Mouse (Mus musculus) lung, postnatal 0 days (tissue): ENCODE data around the gene Ephx1. TPM values are rescaled to one million over a fixed set of nuclear protein-coding genes. Genes with fewer than 3 reads are reported as not detected.
"Not testable (repeated sequence)": the region's sequence is repeated elsewhere in the genome, so short reads cannot be mapped to it uniquely, and the experiment has no call there.

Experiments used
- ATAC-seq: fragments of 200-750 bp; cut with Nextera tagmentation; 2 replicates; pipeline ENCODE4 v1.8.0; 2017; ENCODE audit warnings: moderate library complexity
- DNase-seq: peaks from one replicate; pipeline ENCODE4 v3.0.0-alpha.2; 2016; ENCODE audit warnings: low spot score
- H3K27ac ChIP-seq: fragments of 300-500 bp; sonication (generic); 2 replicates; pipeline ENCODE4 v1.5.1; 2014; ENCODE audit warnings: antibody characterized with exemption, mild to moderate bottlenecking, low read length, mixed read lengths
- H3K27me3 ChIP-seq: fragments of 300-500 bp; sonication (generic); replicated peaks from 2 replicates; pipeline ENCODE4 v1.6.1; 2014; ENCODE audit warnings: low read length, mixed read lengths; ENCODE audit not compliant: insufficient read depth
- H3K36me3 ChIP-seq: fragments of 300-500 bp; sonication (generic); 2 replicates; pipeline ENCODE4 v1.6.1; 2014; ENCODE audit warnings: low read length, mixed read lengths; ENCODE audit not compliant: insufficient read depth
- H3K4me1 ChIP-seq: fragments of 300-500 bp; sonication (generic); 2 replicates; pipeline ENCODE4 v1.6.1; 2014; ENCODE audit warnings: antibody characterized with exemption, low read depth, low read length, mixed read lengths; ENCODE audit not compliant: insufficient read depth
- H3K4me2 ChIP-seq: fragments of 300-500 bp; sonication (generic); replicated peaks from 2 replicates; pipeline ENCODE4 v1.6.1; 2014; ENCODE audit warnings: low read depth, mild to moderate bottlenecking, low read length, moderate library complexity, mixed read lengths
- H3K4me3 ChIP-seq: fragments of 300-500 bp; sonication (generic); 2 replicates; pipeline ENCODE4 v1.5.1; 2014; ENCODE audit warnings: low read depth, low read length
- H3K9ac ChIP-seq: fragments of 300-500 bp; sonication (generic); replicated peaks from 2 replicates; pipeline ENCODE4 v1.6.1; 2014; ENCODE audit warnings: low read depth, mild to moderate bottlenecking
- H3K9me3 ChIP-seq: fragments of 300-500 bp; sonication (generic); 2 replicates; pipeline ENCODE4 v1.6.1; 2016; ENCODE audit warnings: low read length, mixed read lengths
- CTCF ChIP-seq: IDR thresholded peaks from 2 replicates; pipeline ENCODE4 v1.5.1; 2016; ENCODE audit warnings: antibody characterized with exemption, mild to moderate bottlenecking
- EP300 ChIP-seq: IDR thresholded peaks from 2 replicates; pipeline ENCODE4 v1.6.1; 2016; ENCODE audit warnings: antibody characterized with exemption, mild to moderate bottlenecking, control low read depth
- WGBS: fragments of 180-500 bp; shearing (Covaris S2); extraction: QIAGEN DNeasy Blood & Tissue Kit; methylation state at CpG from one replicate; pipeline ENCODE4 v1.1.7; 2014; 5-methylcytosine and 5-hydroxymethylcytosine counted together
- polyA plus RNA-seq: library from polyadenylated mRNA; unstranded; fragments of >200 nt; fragmentation: Nextera tagmentation; extraction: Ambion mirVana; gene quantifications from 2 replicates; pipeline ENCODE4 v1.2.1, GENCODE M21; 2015

The Ephx1 gene
- polyA plus RNA-seq, 1 experiment from 2014 or later, result 29.4 TPM

- Histone ChIP-seq H3K27ac (no peak overlapping the region), H3K27me3 (no peaks in the 10 kb centered on the region), H3K4me2 (no peak overlapping the region), H3K9ac (no peak overlapping the region), H3K36me3 (no peaks in the 10 kb centered on the region), H3K4me3 (no peak overlapping the region), H3K4me1 (no peaks in the 10 kb centered on the region), H3K9me3 (no peaks in the 10 kb centered on the region)
- DNase-seq (no peak), ATAC-seq (no peak)
- 71% methylated on average over 3 of the region's 3 CpGs for WGBS
- TF ChIP-seq CTCF, result no peak
- TF ChIP-seq EP300, result no peak
Observed at GRCm38 (mm10) chr1:181001217-181001616, 19.5 kb downstream of the Ephx1 start.

GRCm38 (mm10) chr1:181000501-181001092 is 20.1 kb downstream of the Ephx1 start:
- ATAC-seq, result no peak
- no peak for DNase-seq

GRCm38 (mm10) chr1:180992142-180992541 is 28.6 kb downstream of the Ephx1 start:
- H3K4me1 ChIP-seq, result no peaks in the 10 kb centered on the region
- no peaks in the 10 kb centered on the region for H3K9me3 ChIP-seq
- H3K36me3 ChIP-seq, result no peaks in the 10 kb centered on the region
- WGBS, result 41% methylated on average over 3 of the region's 3 CpGs
- TF ChIP-seq CTCF (peak; percentile 83), EP300 (no peak)
- H3K4me3 ChIP-seq, result no peak overlapping the region
- peak; percentile 72 for DNase-seq
- peak; percentile 40; the same call in 1 of the 2 replicates for ATAC-seq
- no peak overlapping the region for H3K9ac ChIP-seq
- no peak overlapping the region for H3K4me2 ChIP-seq
- H3K27ac ChIP-seq, result no peak overlapping the region
- no peaks in the 10 kb centered on the region for H3K27me3 ChIP-seq

More at GRCm38 (mm10) chr1:181000501-181001092, 20.1 kb downstream of the Ephx1 start:
- 31% methylated on average over 10 of the region's 10 CpGs for WGBS
- Histone ChIP-seq H3K4me3 (no peak overlapping the region), H3K27ac (no peak overlapping the region), H3K36me3 (no peaks in the 10 kb centered on the region), H3K9me3 (no peaks in the 10 kb centered on the region), H3K4me2 (no peak overlapping the region), H3K27me3 (no peaks in the 10 kb centered on the region), H3K4me1 (no peaks in the 10 kb centered on the region), H3K9ac (no peak overlapping the region)
- TF ChIP-seq EP300, result no peak
- no peak for TF ChIP-seq CTCF

GRCm38 (mm10) chr1:180990671-180991070 is 30.0 kb downstream of the Ephx1 start:
- no peaks in the 10 kb centered on the region for H3K9me3 ChIP-seq
- no peak overlapping the region for H3K4me3 ChIP-seq
- no peaks in the 10 kb centered on the region for H3K4me1 ChIP-seq
- H3K4me2 ChIP-seq, result no peak overlapping the region
- H3K9ac ChIP-seq, result no peak overlapping the region
- no peak overlapping the region for H3K27ac ChIP-seq
- TF ChIP-seq EP300 (no peak), CTCF (no peak)
- DNase-seq (no peak), ATAC-seq (no peak)
- no peaks in the 10 kb centered on the region for H3K27me3 ChIP-seq
- WGBS, result 66% methylated on average over 3 of the region's 3 CpGs
- no peaks in the 10 kb centered on the region for H3K36me3 ChIP-seq

- Histone ChIP-seq H3K4me2 (no peak overlapping the region), H3K27me3 (no peaks in the 10 kb centered on the region), H3K9ac (no peak overlapping the region), H3K4me3 (no peak overlapping the region), H3K36me3 (no peaks in the 10 kb centered on the region), H3K9me3 (no peaks in the 10 kb centered on the region), H3K27ac (no peak overlapping the region), H3K4me1 (no peaks in the 10 kb centered on the region)
- WGBS, result 3% methylated on average over 9 of the region's 9 CpGs
- TF ChIP-seq EP300, result no peak
- TF ChIP-seq CTCF, result peak; percentile 94
- DNase-seq (peak; percentile 81), ATAC-seq (peak; percentile 41; the same call in 1 of the 2 replicates)
Observed at GRCm38 (mm10) chr1:180987759-180988158, 32.9 kb downstream of the Ephx1 start.

GRCm38 (mm10) chr1:180986701-180987100 is 34.0 kb downstream of the Ephx1 start:
- Histone ChIP-seq H3K4me2 (no peak overlapping the region), H3K9me3 (no peaks in the 10 kb centered on the region), H3K27me3 (no peaks in the 10 kb centered on the region), H3K36me3 (no peaks in the 10 kb centered on the region), H3K27ac (no peak overlapping the region), H3K4me1 (no peaks in the 10 kb centered on the region), H3K4me3 (no peak overlapping the region), H3K9ac (no peak overlapping the region)
- ATAC-seq (no peak), DNase-seq (no peak)
- WGBS, result 91% methylated on average over 8 of the region's 8 CpGs
- TF ChIP-seq EP300 (no peak), CTCF (0 out of 2 replicates have a peak, but pooled peaks have one; percentile 13)

GRCm38 (mm10) chr1:180981298-180982046 is 39.2 kb downstream of the Ephx1 start:
- H3K27ac ChIP-seq, H3K9ac ChIP-seq, H3K4me3 ChIP-seq, H3K9me3 ChIP-seq, DNase-seq, ATAC-seq, H3K4me2 ChIP-seq, H3K36me3 ChIP-seq, H3K27me3 ChIP-seq, H3K4me1 ChIP-seq: not testable (repeated sequence)
- 75% methylated on average over 7 of the region's 7 CpGs for WGBS
